Mouse (Mus musculus) olfactory bulb, adult 2 months (tissue): ENCODE results near the gene Gm5478.

ENCODE experiments used
- CTCF ChIP-seq: fragments of 200-500 bp; IDR thresholded peaks from 2 replicates; pipeline ENCODE4 v1.5.1; 2012; ENCODE audit warnings: low read depth, mild to moderate bottlenecking, low read length, moderate library complexity; ENCODE audit not compliant: insufficient read depth
- POLR2A ChIP-seq: fragments of 200-500 bp; IDR thresholded peaks from 2 replicates; pipeline ENCODE4 v1.6.1; 2012; ENCODE audit warnings: mild to moderate bottlenecking, low read depth, low read length, moderate library complexity; ENCODE audit not compliant: insufficient read depth

DNA sequence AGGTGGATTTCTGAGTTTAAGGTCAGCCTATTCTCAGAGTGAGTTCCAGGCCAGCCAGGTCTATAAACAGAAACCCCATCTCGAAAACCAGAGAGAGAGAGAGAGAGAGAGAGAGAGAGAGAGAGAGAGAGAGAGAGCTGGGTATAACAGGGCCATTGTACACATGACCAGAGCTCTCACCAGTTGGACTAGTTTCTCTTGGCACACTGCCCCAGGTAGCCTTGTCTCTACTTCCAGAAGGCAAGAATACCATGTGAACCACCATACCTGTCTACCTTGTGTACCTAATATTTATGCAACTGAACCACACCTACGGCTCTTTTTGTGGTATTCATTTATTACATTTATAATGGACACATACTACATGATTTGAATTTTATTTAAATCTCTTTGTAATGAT is 41.0 kb upstream of the Gm5478 start:
- no peak for TF ChIP-seq CTCF
- TF ChIP-seq POLR2A, result no peak
